Mouse (Mus musculus): Measurements from ENCODE around the gene Rgn.

Gene Rgn

GRCm38 (mm10) chrX:20549532-20549931 lies at the start of gene Rgn:
Gene Rgn, plus strand, starts transcription at chrX:20549787.
- no peak for DNase-seq

GRCm38 (mm10) chrX:20520290-20520939 lies 29.2 kb upstream of the Rgn start:
- peak; percentile 5 to 26 for DNase-seq

GRCm38 (mm10) chrX:20521578-20521977 lies 28.0 kb upstream of the Rgn start:
- no peak for DNase-seq

GRCm38 (mm10) chrX:20532621-20533020 lies 17.0 kb upstream of the Rgn start:
- no peak for DNase-seq

- no peak for DNase-seq
Measured at GRCm38 (mm10) chrX:20543867-20544266, 5.7 kb upstream of the Rgn start.

- DNase-seq, result peak in 1 of 2 experiments; percentile 9
Measured at GRCm38 (mm10) chrX:20547609-20548008, 2.0 kb upstream of the Rgn start.

- peak; percentile 11 to 50 for DNase-seq
Measured at GRCm38 (mm10) chrX:20548011-20548879, 1.3 kb upstream of the Rgn start.

GRCm38 (mm10) chrX:20548880-20549440 lies 627 bp upstream of the Rgn start:
- peak; percentile 27 to 56 for DNase-seq

- DNase-seq, result no peak
Measured at GRCm38 (mm10) chrX:20552199-20552598, 2.6 kb downstream of the Rgn start.

- DNase-seq, result no peak
Measured at GRCm38 (mm10) chrX:20561846-20562245, 12.3 kb downstream of the Rgn start.

GRCm38 (mm10) chrX:20563941-20564340 lies 14.4 kb downstream of the Rgn start:
- DNase-seq, result no peak

GRCm38 (mm10) chrX:20571024-20571423 lies 21.4 kb downstream of the Rgn start:
- DNase-seq, result no peak

GRCm38 (mm10) chrX:20572683-20573082 lies 23.1 kb downstream of the Rgn start:
- DNase-seq, result no peak

- no peak for DNase-seq
Measured at GRCm38 (mm10) chrX:20573927-20574326, 24.3 kb downstream of the Rgn start.

- DNase-seq, result no peak
Measured at GRCm38 (mm10) chrX:20587968-20588367, 38.4 kb downstream of the Rgn start.

GRCm38 (mm10) chrX:20608500-20608899 lies 58.9 kb downstream of the Rgn start:
- no peak for DNase-seq
